Mouse (Mus musculus): ENCODE results near the gene Lhfpl4. TPM values are rescaled to one million over a fixed set of nuclear protein-coding genes. Genes with fewer than 3 reads are reported as not detected.

Gene Lhfpl4
- total and polyA plus RNA-seq, 3 experiments = 3.2 to 8.9 (median 7.1) TPM

- Histone ChIP-seq H3K9me3 (replicated peaks; ENCODE audit: low read length) (no peaks in the 10 kb centered on the region), H3K4me2 (ENCODE audit: insufficient read depth, low read depth, poor library complexity, severe bottlenecking) (0 out of 2 replicates have a peak overlapping the region, but pooled peaks have one; percentile 9), H3K9ac (ENCODE audit: insufficient read depth, low read depth) (no peak overlapping the region), H3K4me3 (replicated peaks in 1 of 3; ENCODE audit: low read depth in 2 of 3, low read length in 2 of 3, poor library complexity in 1 of 3) (no peak overlapping the region), H3K79me2 (replicated peaks; ENCODE audit: control insufficient read depth, extremely low read depth, insufficient read depth, poor library complexity, severe bottlenecking) (no peaks in the 10 kb centered on the region), H3K27ac (ENCODE audit: insufficient read depth, low read depth) (no peak overlapping the region), H3K27me3 (replicated peaks) (peaks cover 3% of the 10 kb centered on the region), H3K4me1 (ENCODE audit: control insufficient read depth in 1 of 2, insufficient read depth in 2 of 2) (peaks cover 0 to 18% of the 10 kb centered on the region in 2 experiments; a peak in 3 of 4 replicates), H3K36me3 (replicated peaks in 1 of 2; ENCODE audit: control insufficient read depth in 1 of 2, insufficient read depth in 1 of 2, low read length in 1 of 2) (peaks cover 0 to 12% of the 10 kb centered on the region in 2 experiments)
- no peak for TF ChIP-seq E2F4 (IDR thresholded peaks at IDR 0.05; ENCODE audit: insufficient replicate concordance, low read depth, low read length)
- in situ Hi-C loops (cut with MboI; ENCODE audit: low pct_ligation_motif_present, low pct_unique_long_range_greater_than_20kb, low sequenced_read_pairs) = no loop called here
- no peak for DNase-seq (ENCODE audit: extremely low read depth)
- dilution Hi-C loops (cut with MboI; ENCODE audit: extremely low pct_ligation_motif_present, extremely low pct_unique_long_range_greater_than_20kb, low sequenced_read_pairs) = no loop called here
Measured at GRCm38 (mm10) chr6:113193765-113194460, 1.3 kb downstream of the Lhfpl4 start.

DNA sequence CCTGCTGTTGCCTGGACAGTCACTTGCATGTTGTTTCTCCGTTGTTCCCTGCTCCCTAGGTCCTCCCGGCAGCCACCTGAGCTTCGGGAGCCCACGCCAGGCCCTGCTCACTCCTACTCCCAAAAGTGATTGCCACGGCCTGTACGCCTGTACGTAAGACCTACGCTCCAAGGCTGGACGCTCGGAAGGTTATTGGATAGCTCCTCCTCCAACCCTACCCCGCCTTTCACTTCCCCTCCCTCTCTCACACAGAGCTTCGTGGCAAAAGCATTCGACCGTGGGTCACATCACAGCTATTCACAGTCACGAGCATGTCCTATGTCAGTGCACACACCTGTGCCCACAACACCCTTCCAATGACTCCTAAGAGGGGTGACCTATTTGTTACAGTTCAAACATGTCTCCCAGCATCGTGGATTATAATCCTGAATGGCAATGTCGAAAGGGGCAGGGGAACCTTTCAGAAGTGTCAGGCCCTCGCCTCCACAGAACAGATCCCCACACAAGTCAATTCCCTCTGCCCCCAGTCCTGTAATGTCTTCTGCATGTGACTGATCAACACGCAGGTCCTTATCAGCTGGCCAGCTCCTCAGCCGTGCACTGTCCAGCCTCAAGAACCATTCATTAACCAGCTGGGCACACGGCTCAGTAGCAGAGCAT, 10.2 kb downstream of the Lhfpl4 start:
- peaks cover 6 to 36% of the 10 kb centered on the region in 2 experiments for H3K4me1 ChIP-seq (ENCODE audit: control insufficient read depth in 1 of 2, insufficient read depth in 2 of 2)
- in situ Hi-C loops (cut with MboI; ENCODE audit: low pct_ligation_motif_present, low pct_unique_long_range_greater_than_20kb, low sequenced_read_pairs) = no loop called here
- H3K27ac ChIP-seq (ENCODE audit: insufficient read depth, low read depth) = no peak overlapping the region
- DNase-seq (ENCODE audit: extremely low read depth) = no peak
- H3K27me3 ChIP-seq (replicated peaks) = no peaks in the 10 kb centered on the region
- no peak overlapping the region for H3K4me3 ChIP-seq (replicated peaks in 1 of 3; ENCODE audit: low read depth in 2 of 3, low read length in 2 of 3, poor library complexity in 1 of 3)
- no peak overlapping the region for H3K4me2 ChIP-seq (ENCODE audit: insufficient read depth, low read depth, poor library complexity, severe bottlenecking)
- 0 out of 2 replicates have a peak, but pooled peaks have one; percentile 16 for TF ChIP-seq BHLHE40 (IDR thresholded peaks at IDR 0.05; ENCODE audit: low read depth, low read length)
- no peak for TF ChIP-seq TBP (conservative IDR thresholded peaks at IDR 0.05; ENCODE audit: low read depth, low read length)
- H3K9ac ChIP-seq (ENCODE audit: insufficient read depth, low read depth) = no peak overlapping the region
- no peaks in the 10 kb centered on the region for H3K79me2 ChIP-seq (replicated peaks; ENCODE audit: control insufficient read depth, extremely low read depth, insufficient read depth, poor library complexity, severe bottlenecking)
- H3K36me3 ChIP-seq (replicated peaks in 1 of 2; ENCODE audit: control insufficient read depth in 1 of 2, insufficient read depth in 1 of 2, low read length in 1 of 2) = peaks cover 0 to 18% of the 10 kb centered on the region in 2 experiments
- H3K9me3 ChIP-seq (replicated peaks; ENCODE audit: low read length) = no peaks in the 10 kb centered on the region
- dilution Hi-C loops (cut with MboI; ENCODE audit: extremely low pct_ligation_motif_present, extremely low pct_unique_long_range_greater_than_20kb, low sequenced_read_pairs) = no loop called here

GRCm38 (mm10) chr6:113184163-113184562, 11.0 kb downstream of the Lhfpl4 start:
- no peak overlapping the region for H3K9ac ChIP-seq (ENCODE audit: insufficient read depth, low read depth)

More at GRCm38 (mm10) chr6:113184163-113184562, 11.0 kb downstream of the Lhfpl4 start:
- TF ChIP-seq RAD21 (IDR thresholded peaks at IDR 0.05; ENCODE audit: low read depth, low read length) (no peak), HCFC1 (IDR thresholded peaks at IDR 0.05; ENCODE audit: low read depth, low read length) (no peak), ZKSCAN1 (IDR thresholded peaks at IDR 0.05; ENCODE audit: borderline replicate concordance, low read depth, low read length) (no peak), POLR2A (IDR thresholded peaks at IDR 0.05; ENCODE audit: low read depth, low read length) (no peak), EP300 (IDR thresholded peaks at IDR 0.05; ENCODE audit: low read length) (no peak), JUND (conservative IDR thresholded peaks at IDR 0.05; ENCODE audit: low read depth, low read length) (no peak), ZC3H11A (IDR thresholded peaks at IDR 0.05; ENCODE audit: low read depth, low read length) (no peak), ZMIZ1 (IDR thresholded peaks at IDR 0.05; ENCODE audit: low read depth, low read length) (no peak), CTCF (conservative IDR thresholded peaks at IDR 0.05 in 1 of 2, IDR thresholded peaks at IDR 0.05 in 1 of 2; ENCODE audit: low read depth in 2 of 2, low read length in 2 of 2) (no peak), ETS1 (conservative IDR thresholded peaks at IDR 0.05; ENCODE audit: low read depth, low read length) (no peak), USF1 (IDR thresholded peaks at IDR 0.05; ENCODE audit: low read depth, low read length) (no peak), MAX (IDR thresholded peaks at IDR 0.05; ENCODE audit: low read length) (no peak), CHD1 (IDR thresholded peaks at IDR 0.05; ENCODE audit: low read depth, low read length) (no peak), MAFK (IDR thresholded peaks at IDR 0.05; ENCODE audit: insufficient replicate concordance, low read length) (no peak), TCF12 (IDR thresholded peaks at IDR 0.05; ENCODE audit: low read depth, low read length) (no peak), TBP (conservative IDR thresholded peaks at IDR 0.05; ENCODE audit: low read depth, low read length) (no peak), CHD2 (IDR thresholded peaks at IDR 0.05; ENCODE audit: low read length) (no peak)
- in situ Hi-C loops (cut with MboI; ENCODE audit: low pct_ligation_motif_present, low pct_unique_long_range_greater_than_20kb, low sequenced_read_pairs) (no loop called here), dilution Hi-C loops (cut with MboI; ENCODE audit: extremely low pct_ligation_motif_present, extremely low pct_unique_long_range_greater_than_20kb, low sequenced_read_pairs) (no loop called here)
- no peaks in the 10 kb centered on the region for H3K79me2 ChIP-seq (replicated peaks; ENCODE audit: control insufficient read depth, extremely low read depth, insufficient read depth, poor library complexity, severe bottlenecking)
- peaks cover 0 to 24% of the 10 kb centered on the region in 2 experiments for H3K36me3 ChIP-seq (replicated peaks in 1 of 2; ENCODE audit: control insufficient read depth in 1 of 2, insufficient read depth in 1 of 2, low read length in 1 of 2)
- H3K4me3 ChIP-seq (replicated peaks in 1 of 3; ENCODE audit: low read depth in 2 of 3, low read length in 2 of 3, poor library complexity in 1 of 3) = no peak overlapping the region
- DNase-seq (ENCODE audit: extremely low read depth) = no peak
- H3K27me3 ChIP-seq (replicated peaks) = no peaks in the 10 kb centered on the region
- H3K4me1 ChIP-seq (ENCODE audit: control insufficient read depth in 1 of 2, insufficient read depth in 2 of 2) = peaks cover 6 to 29% of the 10 kb centered on the region in 2 experiments
- no peak overlapping the region for H3K4me2 ChIP-seq (ENCODE audit: insufficient read depth, low read depth, poor library complexity, severe bottlenecking)
- no peaks in the 10 kb centered on the region for H3K9me3 ChIP-seq (replicated peaks; ENCODE audit: low read length)
- no peak overlapping the region for H3K27ac ChIP-seq (ENCODE audit: insufficient read depth, low read depth)

All from CH12.LX (cell line).